Mouse (Mus musculus) embryonic stem cell, embryonic (primary cell): ENCODE results near the gene Selplg.

ENCODE experiments used
- CTCF ChIA-PET, 4 experiments: fragments of 300-600 bp in 2 of 4; fragments of 350-600 bp in 2 of 4; sonication (Branson Sonifier 250); formaldehyde crosslinking; loops; one replicate each; lab custom pipeline; 2022; ENCODE audit warnings: inconsistent platforms in 2 of 4; lab: Charles Lee
- POLR2A ChIA-PET, 4 experiments: fragments of 300-600 bp in 2 of 4; fragments of 350-600 bp in 2 of 4; sonication (Branson Sonifier 250); formaldehyde crosslinking; loops; one replicate each; lab custom pipeline; 2022; ENCODE audit warnings: antibody characterized with exemption in 4 of 4, inconsistent platforms in 1 of 4; lab: Charles Lee

Selplg gene

DNA sequence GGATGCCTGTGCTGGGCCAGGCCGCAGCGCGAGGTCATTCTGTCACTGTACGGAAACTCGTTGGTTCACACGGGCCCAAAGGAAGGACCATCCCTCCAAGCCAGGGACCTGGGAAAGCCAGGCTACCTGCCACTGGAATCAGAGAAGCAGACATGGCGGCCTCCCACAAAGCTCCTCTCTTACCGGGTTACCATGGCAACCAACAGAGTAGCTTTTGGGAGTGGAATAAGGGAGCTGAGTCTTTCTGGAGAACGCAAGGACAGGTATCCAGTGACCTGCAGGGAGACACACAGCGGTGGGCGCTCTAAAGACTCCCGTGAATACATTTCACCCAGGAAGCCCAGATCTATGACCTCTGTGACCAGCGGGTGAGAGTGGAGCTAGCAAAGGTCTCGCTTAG, 13.9 kb downstream of the Selplg start:
- POLR2A ChIA-PET: interaction anchor here (0.7 to 3.2 kb wide), 23 partner anchors 9 to 324 kb away, joined by 3 to 17 read pairs (median 4); partner anchors contain the start of genes Iscu (in 2 of the 4), Tmem119 (in 2 of the 4), Sart3 (in 1 of the 4) and Selplg (in 1 of the 4)
- CTCF ChIA-PET: interaction anchor here (0.6 to 2.5 kb wide), 25 partner anchors 10 to 1132 kb away, joined by 3 to 26 read pairs (median 5); partner anchors contain the start of genes 1700069L16Rik (in 1 of the 4), Coro1c (in 1 of the 4) and Tmem119 (in 1 of the 4)

GRCm38 (mm10) chr5:113815638-113816152, 16.7 kb downstream of the Selplg start:
- ChIA-PET POLR2A (interaction anchor here in 3 of 4 experiments (0.6 to 4.9 kb wide), 10 partner anchors 17 to 1292 kb away, joined by 3 to 30 read pairs (median 4); partner anchors contain the start of genes Iscu (in 2 of the 3), Sart3 (in 1 of the 3) and Selplg (in 1 of the 3)), CTCF (interaction anchor here (0.5 to 6.6 kb wide), 52 partner anchors 9 to 967 kb away, joined by 3 to 113 read pairs (median 4); partner anchors contain the start of genes Iscu (in 2 of the 4), Sart3 (in 2 of the 4), Tmem119 (in 2 of the 4) and Ficd (in 1 of the 4))

GRCm38 (mm10) chr5:113815041-113815389, 17.4 kb downstream of the Selplg start:
- ChIA-PET POLR2A (interaction anchor here in 3 of 4 experiments (0.6 to 4.9 kb wide), 9 partner anchors 18 to 106 kb away, joined by 3 to 30 read pairs (median 4); partner anchors contain the start of genes Iscu (in 2 of the 3), Sart3 (in 2 of the 3) and Selplg (in 2 of the 3)), CTCF (interaction anchor here (0.6 to 6.6 kb wide), 33 partner anchors 12 to 546 kb away, joined by 3 to 113 read pairs (median 5); partner anchors contain the start of genes Iscu (in 2 of the 4), Sart3 (in 2 of the 4), Tmem119 (in 2 of the 4) and Coro1c (in 1 of the 4))

GRCm38 (mm10) chr5:113814111-113815040, 18.1 kb downstream of the Selplg start:
- ChIA-PET CTCF (interaction anchor here (0.5 to 6.6 kb wide), 64 partner anchors 8 to 546 kb away, joined by 3 to 113 read pairs (median 4); partner anchors contain the start of genes Iscu (in 4 of the 4), Sart3 (in 4 of the 4), Tmem119 (in 3 of the 4) and Coro1c (in 1 of the 4)), POLR2A (interaction anchor here in 3 of 4 experiments (0.6 to 4.9 kb wide), 18 partner anchors 11 to 480 kb away, joined by 3 to 30 read pairs (median 3); partner anchors contain the start of genes Iscu (in 2 of the 3), Sart3 (in 2 of the 3), 1700069L16Rik (in 1 of the 3) and Selplg (in 1 of the 3))

- CTCF ChIA-PET: interaction anchor here (0.6 to 6.6 kb wide), 54 partner anchors 8 to 607 kb away, joined by 3 to 113 read pairs (median 4); partner anchors contain the start of genes Iscu (in 4 of the 4), Sart3 (in 4 of the 4), Tmem119 (in 3 of the 4) and 1700069L16Rik (in 1 of the 4)
- POLR2A ChIA-PET: interaction anchor here in 2 of 4 experiments (0.8 to 4.9 kb wide), 17 partner anchors 11 to 479 kb away, joined by 3 to 30 read pairs (median 3); partner anchors contain the start of genes Iscu (in 2 of the 2), Sart3 (in 2 of the 2), 1700069L16Rik (in 1 of the 2) and Selplg (in 1 of the 2)
Measured at GRCm38 (mm10) chr5:113813608-113814007, 18.8 kb downstream of the Selplg start.

DNA sequence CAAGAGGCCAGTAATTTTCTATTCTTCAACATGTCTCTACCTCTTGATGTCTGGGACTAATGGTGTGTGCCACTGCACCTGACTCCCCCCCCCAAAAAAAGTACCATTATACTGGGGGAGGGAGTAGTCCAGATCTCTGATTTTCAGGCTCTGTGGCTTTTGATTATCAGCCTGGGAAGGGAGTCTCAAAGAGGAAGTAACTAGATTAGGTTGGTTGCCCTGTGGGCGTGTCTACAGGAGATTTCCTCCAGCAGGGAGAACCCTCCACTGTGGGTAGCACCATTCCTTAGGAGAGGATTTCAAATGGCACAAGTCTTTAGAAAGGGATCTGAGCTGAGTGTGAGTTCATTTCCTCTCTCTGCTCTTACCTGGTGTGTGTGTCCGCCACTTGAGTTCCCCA, 19.8 kb downstream of the Selplg start:
- CTCF ChIA-PET: interaction anchor here (0.9 to 6.6 kb wide), 19 partner anchors 9 to 437 kb away, joined by 3 to 113 read pairs (median 4); partner anchors contain the start of genes Iscu (in 3 of the 4), Sart3 (in 3 of the 4), Tmem119 (in 2 of the 4) and 1700069L16Rik (in 1 of the 4)
- POLR2A ChIA-PET: interaction anchor here in 2 of 4 experiments (1.3 to 4.9 kb wide), 4 partner anchors 30 to 40 kb away, joined by 5 to 30 read pairs (median 11); partner anchors contain the start of genes Iscu (in 2 of the 2) and Sart3 (in 2 of the 2)

DNA sequence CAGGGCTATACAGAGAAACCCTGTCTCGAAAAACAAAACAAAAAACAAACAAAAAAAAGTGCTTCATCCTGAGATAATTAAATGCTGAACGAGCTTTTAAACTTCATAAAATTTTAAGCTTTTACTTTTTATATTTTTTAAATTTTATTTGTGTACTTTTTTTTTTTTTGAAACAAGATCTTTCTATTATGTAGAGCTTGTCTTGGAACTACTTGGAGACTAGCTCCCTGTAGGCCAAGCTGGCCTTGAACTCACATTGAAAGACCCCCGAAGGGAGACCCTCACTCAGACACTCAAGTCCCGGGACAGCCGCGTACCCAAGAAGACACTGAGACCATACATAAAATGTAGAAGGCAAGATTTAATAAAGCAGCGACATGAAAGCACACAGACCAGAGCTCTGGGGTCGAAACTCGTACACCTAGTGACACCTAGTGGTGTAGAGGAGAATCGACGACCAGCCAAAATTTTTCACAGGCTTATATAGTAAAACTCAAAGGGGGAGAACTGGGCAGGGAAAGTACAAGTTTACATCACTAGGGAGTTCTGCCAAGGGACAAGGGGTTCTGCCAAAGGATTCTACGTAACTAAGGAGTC, 20.5 kb downstream of the Selplg start:
- ChIA-PET CTCF (interaction anchor here (0.6 to 6.6 kb wide), 39 partner anchors 9 to 712 kb away, joined by 3 to 113 read pairs (median 3); partner anchors contain the start of genes Iscu (in 3 of the 4), Sart3 (in 3 of the 4), Tmem119 (in 3 of the 4) and 1700069L16Rik (in 1 of the 4)), POLR2A (interaction anchor here (0.6 to 2.7 kb wide), 14 partner anchors 15 to 1220 kb away, joined by 3 to 9 read pairs (median 4); partner anchors contain the start of genes Iscu (in 4 of the 4), Sart3 (in 4 of the 4) and Ficd (in 1 of the 4))

DNA sequence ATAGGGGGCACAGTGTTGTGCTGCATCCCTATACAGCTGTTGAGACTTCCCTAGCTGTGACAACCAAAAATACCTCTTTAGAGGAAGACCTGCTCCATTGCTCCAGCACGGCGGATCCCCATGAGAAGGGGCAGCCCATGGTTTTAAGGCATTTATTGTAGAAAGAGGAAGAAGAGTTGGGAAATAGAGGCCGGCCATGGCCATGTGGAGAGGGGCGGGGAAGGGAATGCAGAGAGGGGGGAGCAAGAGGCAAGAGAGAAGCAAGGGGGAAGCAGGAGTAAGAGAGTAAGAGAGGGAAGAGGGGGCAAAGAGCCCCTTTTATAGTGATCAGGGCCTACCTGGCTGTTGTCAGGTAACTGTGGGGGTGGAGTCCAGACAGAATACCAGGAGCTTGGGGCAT, 22.3 kb downstream of the Selplg start:
- POLR2A ChIA-PET: interaction anchor here in 2 of 4 experiments (0.5 to 2.7 kb wide), 3 partner anchors 10 to 199 kb away, joined by 3 to 9 read pairs (median 3); partner anchors contain the start of genes Iscu (in 1 of the 2), Sart3 (in 1 of the 2) and Tmem119 (in 1 of the 2)
- CTCF ChIA-PET: interaction anchor here in 2 of 4 experiments (0.6 to 6.6 kb wide), 5 partner anchors 16 to 37 kb away, joined by 3 to 113 read pairs (median 4); partner anchors contain the start of genes Iscu (in 2 of the 2) and Sart3 (in 2 of the 2)

- POLR2A ChIA-PET: interaction anchor here in 2 of 4 experiments (0.5 to 0.9 kb wide), 3 partner anchors 19 to 227 kb away, joined by 3 read pairs; no protein-coding TSS in a partner anchor
- CTCF ChIA-PET: interaction anchor here in 3 of 4 experiments (1.0 to 1.3 kb wide), 5 partner anchors 10 to 76 kb away, joined by 3 to 4 read pairs (median 3); no protein-coding TSS in a partner anchor
Measured at GRCm38 (mm10) chr5:113808177-113808576, 24.3 kb downstream of the Selplg start.

DNA sequence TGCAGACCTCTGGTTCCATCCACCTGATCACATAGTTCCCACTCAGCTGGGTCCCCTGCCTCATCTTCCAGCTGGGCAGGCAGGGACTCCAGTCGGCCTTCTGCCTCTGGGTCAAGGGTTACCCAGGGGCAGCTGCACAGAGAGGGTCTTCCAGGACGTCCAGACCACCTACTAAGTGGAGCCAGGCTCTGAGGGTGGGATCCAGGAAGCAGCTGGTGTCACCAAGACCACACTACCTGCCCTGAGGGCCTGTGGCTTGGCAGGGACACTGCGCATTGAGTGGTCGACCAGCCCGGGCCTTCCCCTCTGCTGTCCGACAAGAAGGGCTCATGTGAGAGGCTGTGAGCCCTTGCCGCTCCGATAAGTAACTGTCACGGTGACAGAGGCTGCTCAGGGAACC, 24.7 kb downstream of the Selplg start:
- POLR2A ChIA-PET: interaction anchor here in 2 of 4 experiments (0.5 to 0.9 kb wide), 2 partner anchors 19 to 227 kb away, joined by 3 read pairs; no protein-coding TSS in a partner anchor
- CTCF ChIA-PET: interaction anchor here in 2 of 4 experiments (1.0 to 1.3 kb wide), 3 partner anchors 11 to 76 kb away, joined by 3 to 4 read pairs (median 3); no protein-coding TSS in a partner anchor

DNA sequence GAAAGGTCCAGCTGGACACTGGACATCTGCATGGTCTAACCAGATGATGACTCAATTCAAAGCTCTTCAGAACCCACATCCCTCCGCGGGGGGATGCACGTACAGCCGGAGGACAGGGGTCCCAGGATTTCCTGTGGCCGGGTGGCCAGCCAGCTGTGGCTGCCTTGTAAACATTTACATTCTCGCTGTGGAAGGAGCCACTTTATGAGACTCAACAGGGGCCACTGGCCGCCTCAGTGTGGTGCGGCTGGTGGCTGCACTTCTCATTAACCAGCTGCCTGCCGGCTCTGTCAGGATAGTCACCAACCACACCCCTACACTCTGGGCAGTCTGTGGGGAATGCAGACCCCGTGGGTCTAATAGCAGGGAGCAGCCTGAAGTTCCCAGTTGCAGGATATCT, 26.0 kb downstream of the Selplg start:
- ChIA-PET CTCF (interaction anchor here in 1 of 4 experiments (1.0 to 1.5 kb wide), 2 partner anchors 32 to 38 kb away, joined by 3 to 4 read pairs; no protein-coding TSS in a partner anchor), POLR2A (interaction anchor here in 1 of 4 experiments (0.5 kb wide), 1 partner anchor 456 kb away, joined by 3 read pairs; no protein-coding TSS in a partner anchor)

DNA sequence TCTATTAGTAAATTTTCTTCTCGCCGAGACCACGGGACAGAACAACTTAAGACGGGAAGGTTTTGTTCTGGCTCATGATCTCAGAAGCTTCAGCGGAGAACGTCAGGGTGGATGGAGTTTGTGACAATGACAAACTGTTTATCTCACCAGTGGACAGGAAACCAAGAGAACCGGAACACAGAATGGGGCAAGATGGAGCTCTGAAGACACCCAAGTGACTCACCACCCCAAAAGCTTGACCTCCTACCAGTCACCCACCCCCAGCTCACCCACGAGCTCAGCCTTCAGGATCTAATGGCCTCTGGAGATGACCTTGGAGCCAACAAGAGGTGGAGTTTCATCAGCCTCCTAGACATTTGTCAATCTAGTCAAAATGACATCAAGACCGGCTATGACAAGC, 27.1 kb downstream of the Selplg start:
- ChIA-PET POLR2A (interaction anchor here in 2 of 4 experiments (0.6 to 1.3 kb wide), 4 partner anchors 10 to 326 kb away, joined by 3 to 4 read pairs (median 3); no protein-coding TSS in a partner anchor), CTCF (interaction anchor here in 2 of 4 experiments (0.8 to 1.5 kb wide), 7 partner anchors 8 to 39 kb away, joined by 3 to 5 read pairs (median 4); partner anchors contain the start of genes Iscu (in 1 of the 2) and Sart3 (in 1 of the 2))

- ChIA-PET POLR2A (interaction anchor here in 2 of 4 experiments (0.5 to 1.3 kb wide), 3 partner anchors 9 to 31 kb away, joined by 3 to 8 read pairs (median 3); no protein-coding TSS in a partner anchor), CTCF (interaction anchor here in 2 of 4 experiments (0.6 to 1.1 kb wide), 5 partner anchors 9 to 290 kb away, joined by 3 to 4 read pairs (median 3); partner anchors contain the start of genes Iscu (in 1 of the 2) and Sart3 (in 1 of the 2))
Measured at GRCm38 (mm10) chr5:113804395-113804966, 28.0 kb downstream of the Selplg start.

GRCm38 (mm10) chr5:113800280-113800679, 32.2 kb downstream of the Selplg start, which contains the start of gene Tmem119:
Gene Tmem119, minus strand, starts transcription at chr5:113800516.
- ChIA-PET CTCF (interaction anchor here (0.5 to 2.2 kb wide), 22 partner anchors 10 to 1408 kb away, joined by 3 to 12 read pairs (median 4); partner anchors contain the start of gene Coro1c (in 1 of the 4)), POLR2A (interaction anchor here in 3 of 4 experiments (0.6 to 1.9 kb wide), 17 partner anchors 10 to 477 kb away, joined by 3 to 12 read pairs (median 3); partner anchors contain the start of genes Iscu (in 1 of the 3) and Sart3 (in 1 of the 3))
